Mouse (Mus musculus) gonadal fat pad, adult 2 months (tissue): Measurements from ENCODE around the gene Mrpl14. TPM values are rescaled to one million over a fixed set of nuclear protein-coding genes. Genes with fewer than 3 reads are reported as not detected.

Experiments used
- DNase-seq: peaks from one replicate; pipeline ENCODE4 v3.0.0-alpha.2; 2012; ENCODE audit warnings: low read depth
- polyA plus RNA-seq: library from polyadenylated mRNA; depleted of rRNA; stranded (reverse); fragments of >200 nt; gene quantifications from 2 replicates; pipeline ENCODE4 v1.2.3, GENCODE M21; 2012

Gene Mrpl14
- polyA plus RNA-seq, 1 experiment, result 123 TPM

DNA sequence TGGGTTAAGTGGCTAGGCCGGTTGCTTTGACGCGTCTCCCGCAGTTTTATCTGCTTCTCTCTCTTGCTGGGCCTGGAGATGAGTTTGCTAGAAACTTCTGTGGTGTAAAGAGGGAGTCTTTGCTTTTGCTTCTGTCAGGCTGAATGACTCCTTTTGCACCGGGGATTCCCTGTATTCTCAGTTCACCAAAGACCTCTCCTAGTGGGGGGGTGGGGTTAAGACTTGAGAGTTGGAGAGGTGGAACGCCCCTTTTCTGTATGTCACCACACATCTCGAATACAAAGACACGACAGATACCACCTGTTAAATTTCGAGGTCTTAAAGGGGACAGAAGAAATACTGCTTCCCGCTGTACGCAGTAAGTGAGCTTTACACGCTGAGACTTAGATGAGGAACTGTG is 594 bp downstream of the Mrpl14 start, which contains the start of gene Tmem63b:
Tmem63b (minus strand) TSS at position 190 of the 400 bp plus-strand sequence.
- DNase-seq, result no peak

- no peak for DNase-seq
Measured at GRCm38 (mm10) chr17:45689120-45689519, 3.0 kb downstream of the Mrpl14 start.

DNA sequence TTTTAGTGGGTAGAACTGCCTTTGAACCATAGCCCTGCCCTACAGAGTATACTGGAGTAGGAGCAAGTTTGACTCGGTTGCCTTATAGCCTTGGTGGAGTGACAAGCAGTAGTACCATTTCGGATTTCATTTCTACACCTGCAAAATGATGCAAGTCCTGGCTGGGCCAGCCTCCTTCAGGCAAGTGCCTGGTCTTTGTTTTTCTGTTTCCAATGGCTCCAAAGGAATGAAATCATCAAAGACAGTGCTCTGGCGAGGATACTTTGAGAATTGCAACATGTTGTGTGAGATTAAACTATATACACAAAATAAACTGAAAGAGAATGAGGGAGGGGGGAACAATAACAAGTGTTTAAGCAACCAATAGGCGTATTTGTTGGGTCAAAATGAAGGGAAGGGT is 3.9 kb downstream of the Mrpl14 start:
- DNase-seq, result peak; percentile 67

DNA sequence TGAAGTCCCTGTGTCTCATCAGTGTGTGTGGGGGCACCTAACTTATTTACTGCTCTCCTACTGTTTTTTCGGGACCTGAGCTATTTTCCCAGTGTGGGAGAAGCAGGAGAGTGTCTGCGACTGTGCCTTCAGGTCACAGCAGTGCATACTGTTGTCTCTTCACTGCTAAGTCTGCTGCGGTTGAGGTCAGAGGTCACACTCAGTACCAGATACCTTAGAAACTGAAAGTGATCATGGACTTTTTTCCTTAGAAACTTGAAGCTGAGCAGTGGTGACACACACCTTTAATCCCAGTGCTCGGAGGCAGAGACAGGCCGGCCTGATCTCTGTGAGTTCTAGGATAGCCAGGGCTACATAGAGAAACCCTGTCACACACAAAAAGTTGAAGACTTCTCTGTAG is 6.0 kb downstream of the Mrpl14 start:
- DNase-seq, result no peak

DNA sequence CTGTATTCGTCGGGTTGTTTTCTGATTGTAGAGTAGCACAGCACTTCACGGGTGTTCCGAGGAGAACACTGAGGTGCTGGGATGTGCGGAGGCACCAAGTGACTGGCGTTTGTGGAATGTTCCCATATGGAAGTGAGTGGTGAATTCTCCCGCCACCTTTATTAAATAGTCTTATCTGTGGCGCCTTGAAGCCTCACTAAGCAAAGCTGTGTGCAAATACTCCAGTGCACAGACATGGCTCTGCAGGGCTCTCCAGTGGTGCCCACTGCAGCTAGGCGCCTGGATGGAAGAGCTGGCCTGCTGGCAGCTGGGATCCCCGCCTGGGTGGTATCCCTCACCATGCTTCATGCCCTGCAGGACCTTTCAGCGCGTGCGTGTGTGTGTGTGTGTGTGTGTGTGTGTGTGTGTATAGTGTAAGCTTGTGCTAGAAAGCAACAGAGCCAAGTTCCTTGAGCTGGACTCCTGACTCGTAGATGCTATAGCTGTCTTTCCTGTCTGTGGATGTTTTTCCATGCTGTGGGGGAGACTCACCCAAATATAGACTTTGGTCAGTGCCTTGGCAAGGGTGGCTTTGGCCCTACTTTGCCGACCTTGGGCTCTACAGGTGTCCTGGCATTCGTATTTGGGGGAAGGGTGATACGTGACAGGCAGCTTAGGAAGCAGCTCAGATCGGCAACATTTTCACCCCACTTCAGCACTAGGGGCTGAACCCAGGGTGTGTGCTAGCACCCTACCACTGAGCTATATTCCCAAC is 7.9 kb downstream of the Mrpl14 start:
- no peak for DNase-seq

- DNase-seq, result no peak
Measured at GRCm38 (mm10) chr17:45695227-45696120, 9.4 kb downstream of the Mrpl14 start.

DNA sequence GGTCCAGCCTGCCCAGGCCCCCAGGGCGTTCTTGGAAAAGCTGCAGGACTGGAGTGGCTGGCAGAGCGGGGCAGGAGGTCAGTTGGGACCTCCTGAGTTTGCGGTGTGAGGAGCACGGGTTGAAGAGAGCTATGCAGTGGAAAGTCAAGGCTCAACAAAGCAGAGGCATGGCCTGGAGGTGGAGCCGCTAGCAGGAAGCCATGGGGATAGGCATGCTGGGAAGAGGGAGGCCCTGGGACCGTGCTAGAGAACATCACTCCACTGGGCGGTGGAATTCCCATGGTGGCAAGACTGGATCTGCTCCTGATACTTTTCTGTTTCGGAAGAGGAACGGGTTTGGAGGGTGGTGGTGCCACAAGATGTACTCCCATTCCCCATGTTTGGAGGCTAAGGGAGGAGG is 10.9 kb downstream of the Mrpl14 start:
- no peak for DNase-seq

DNA sequence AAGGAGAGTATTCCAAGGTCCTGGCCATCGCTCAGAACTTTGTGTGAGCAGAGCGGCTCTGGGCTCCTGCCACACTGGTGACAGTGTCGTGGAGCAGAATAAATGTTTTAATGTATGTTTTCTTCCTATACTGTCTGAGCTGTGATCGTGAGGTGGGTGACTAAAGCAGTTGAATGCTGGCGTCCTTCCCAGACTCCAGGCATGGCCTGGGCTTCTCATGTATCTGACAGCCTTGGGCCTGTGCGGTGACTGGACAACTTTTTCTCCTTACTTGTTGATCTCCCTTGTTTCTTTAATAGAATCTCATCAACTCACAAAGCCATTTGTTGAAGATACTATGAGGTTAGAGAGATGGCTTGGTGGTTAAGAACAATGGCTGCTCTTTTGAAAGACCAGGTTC is 12.2 kb downstream of the Mrpl14 start:
- no peak for DNase-seq

DNA sequence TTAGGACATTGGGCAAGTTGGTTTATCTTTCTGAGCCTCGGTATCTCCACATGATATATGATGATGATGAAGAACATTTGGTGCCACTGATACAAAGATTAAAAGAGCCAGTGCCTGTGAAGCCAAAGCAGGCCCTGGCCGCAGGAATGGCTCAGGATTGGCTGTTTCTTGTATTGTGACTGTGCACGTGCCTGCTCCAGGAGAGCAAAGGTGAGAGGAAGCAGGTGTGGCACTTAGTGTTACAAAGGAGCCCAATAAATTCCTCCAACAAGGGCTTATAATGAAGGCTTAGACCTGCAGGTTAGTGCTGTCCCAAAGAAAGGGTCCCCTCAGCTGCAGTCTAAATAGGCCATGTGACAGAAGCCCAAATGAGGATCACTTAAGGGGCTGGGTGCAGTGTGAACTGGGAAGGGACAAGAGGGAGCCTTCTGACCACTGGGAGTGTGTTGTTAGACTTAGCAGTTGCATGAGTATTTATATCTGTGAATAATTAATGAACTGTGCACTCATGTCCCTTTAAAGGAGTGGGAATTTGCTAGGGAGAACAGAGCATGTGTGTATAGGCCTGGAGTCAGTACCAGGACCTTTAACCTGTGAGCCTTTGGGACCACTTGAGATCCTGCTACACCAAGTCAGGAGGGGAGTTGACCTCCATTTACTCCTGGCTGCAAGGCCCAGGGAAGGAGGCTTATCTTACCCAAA is 13.1 kb downstream of the Mrpl14 start:
- no peak for DNase-seq

GRCm38 (mm10) chr17:45700496-45701235 is 14.5 kb downstream of the Mrpl14 start:
- DNase-seq, result no peak

DNA sequence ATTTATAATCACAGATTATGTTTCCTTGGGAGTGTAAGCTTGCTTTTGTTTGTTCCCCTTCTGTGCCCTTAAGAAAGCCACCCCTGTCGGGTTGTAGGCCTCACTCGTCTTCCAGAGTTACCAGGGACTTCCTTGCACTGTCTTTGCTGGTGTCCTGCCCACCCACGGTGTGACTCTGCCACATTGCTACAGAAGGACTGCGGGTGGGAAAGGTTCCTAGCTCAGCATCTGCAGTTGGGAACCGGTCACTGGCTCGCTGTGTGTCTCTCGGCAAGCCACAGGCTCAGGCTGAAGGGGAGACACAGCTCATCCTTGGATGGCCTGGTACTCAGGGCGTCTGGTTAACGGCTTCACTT is 15.1 kb downstream of the Mrpl14 start:
- no peak for DNase-seq

DNA sequence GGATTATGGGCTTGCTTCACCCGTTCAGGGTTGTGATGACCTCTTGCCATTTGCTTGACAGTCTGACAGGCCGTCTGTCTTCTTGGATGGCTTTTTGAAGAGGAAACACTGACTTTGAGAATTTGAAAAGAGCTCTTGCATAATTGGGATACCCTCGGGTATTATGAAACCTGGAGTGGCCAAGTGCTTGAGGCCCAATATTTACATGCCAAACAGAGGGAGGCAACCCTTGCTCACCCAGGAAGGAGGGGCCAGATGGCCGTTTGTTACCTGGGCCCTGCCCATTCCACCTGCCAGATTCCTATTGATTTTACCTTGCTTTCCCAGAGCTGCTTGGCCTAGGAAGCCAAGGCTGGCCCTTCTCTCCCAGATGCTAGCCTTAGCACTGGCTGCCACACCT is 16.1 kb downstream of the Mrpl14 start:
- DNase-seq, result no peak

GRCm38 (mm10) chr17:45703187-45703586 is 17.1 kb downstream of the Mrpl14 start:
- DNase-seq, result no peak

DNA sequence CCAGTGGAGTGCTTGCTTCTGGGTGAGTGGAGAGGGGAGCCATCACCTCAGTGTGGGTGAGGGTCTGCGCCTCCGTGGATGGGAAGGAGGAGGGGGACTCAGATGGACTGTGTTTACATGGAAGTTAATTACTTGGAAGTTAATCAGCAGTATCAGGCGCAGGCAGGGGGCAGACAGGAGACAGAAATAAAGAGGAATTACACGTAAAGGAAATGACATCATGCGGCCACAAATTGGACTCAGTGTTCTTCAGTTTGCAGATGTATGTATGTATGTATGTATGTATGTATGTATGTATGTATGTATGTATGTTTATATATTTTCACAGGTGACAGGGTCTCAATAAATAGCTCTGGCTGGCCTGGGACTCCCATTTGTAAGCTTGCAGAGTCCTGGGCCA is 20.7 kb downstream of the Mrpl14 start:
- no peak for DNase-seq

GRCm38 (mm10) chr17:45707376-45707775 is 21.3 kb downstream of the Mrpl14 start:
- no peak for DNase-seq

GRCm38 (mm10) chr17:45708179-45708578 is 22.1 kb downstream of the Mrpl14 start:
- DNase-seq, result no peak

DNA sequence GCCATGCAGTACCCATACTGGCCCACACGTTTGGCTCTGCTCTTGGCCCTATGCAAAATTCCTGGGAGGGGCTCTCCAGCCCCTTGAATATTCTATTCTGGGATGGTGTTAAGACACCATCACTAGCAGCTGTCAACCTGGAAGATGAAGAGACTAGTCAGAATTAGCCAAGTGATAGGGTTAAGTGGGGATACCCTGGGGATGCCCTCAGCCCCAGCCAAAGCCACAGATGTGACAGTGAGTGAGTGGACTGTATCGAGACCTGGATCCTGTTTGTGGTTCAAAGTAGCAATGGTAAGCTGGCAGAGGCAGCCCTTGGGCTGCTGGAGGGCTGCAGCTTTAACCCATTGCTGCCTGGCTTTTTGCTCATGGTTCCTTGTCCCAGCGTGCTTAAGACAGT is 23.7 kb downstream of the Mrpl14 start:
- DNase-seq, result no peak

DNA sequence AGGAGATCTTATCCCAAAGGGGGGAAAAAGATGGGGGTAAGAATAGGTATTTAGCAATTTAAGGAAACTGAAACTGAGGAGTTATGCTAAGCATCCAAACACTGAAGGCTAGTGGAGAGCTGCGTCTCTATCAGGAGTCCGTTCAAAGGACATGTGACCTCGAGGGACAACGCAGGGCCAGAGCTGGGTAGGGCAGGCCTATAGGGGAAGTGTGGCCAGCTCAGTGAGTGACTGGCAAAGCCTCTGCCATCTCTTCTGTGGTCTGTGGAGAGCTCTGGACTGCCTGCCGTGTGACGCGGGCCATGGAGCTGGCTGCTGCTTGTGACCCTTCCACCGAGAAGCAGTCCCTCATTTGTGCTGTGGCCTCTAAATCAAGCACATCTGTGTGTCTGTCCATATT is 24.3 kb downstream of the Mrpl14 start:
- no peak for DNase-seq

DNA sequence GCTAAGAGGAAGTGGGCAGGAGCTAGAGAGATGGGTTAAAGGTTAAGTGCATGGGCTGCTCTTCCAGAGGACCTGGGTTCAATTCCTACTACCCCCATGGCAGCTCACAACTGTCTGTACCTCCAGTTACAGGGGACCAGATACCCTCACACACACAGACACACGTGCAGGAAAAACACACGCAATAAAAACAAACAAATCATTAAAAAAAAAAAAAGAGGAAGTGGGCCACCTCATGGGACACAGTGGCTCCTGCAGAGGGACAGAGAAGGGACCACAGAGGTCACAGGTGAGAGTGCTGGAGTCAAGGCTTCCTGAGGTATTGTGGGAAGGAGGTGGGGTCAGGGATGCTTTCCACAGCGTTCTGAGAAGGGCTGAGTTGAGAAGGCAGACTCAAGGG is 25.4 kb downstream of the Mrpl14 start:
- no peak for DNase-seq

DNA sequence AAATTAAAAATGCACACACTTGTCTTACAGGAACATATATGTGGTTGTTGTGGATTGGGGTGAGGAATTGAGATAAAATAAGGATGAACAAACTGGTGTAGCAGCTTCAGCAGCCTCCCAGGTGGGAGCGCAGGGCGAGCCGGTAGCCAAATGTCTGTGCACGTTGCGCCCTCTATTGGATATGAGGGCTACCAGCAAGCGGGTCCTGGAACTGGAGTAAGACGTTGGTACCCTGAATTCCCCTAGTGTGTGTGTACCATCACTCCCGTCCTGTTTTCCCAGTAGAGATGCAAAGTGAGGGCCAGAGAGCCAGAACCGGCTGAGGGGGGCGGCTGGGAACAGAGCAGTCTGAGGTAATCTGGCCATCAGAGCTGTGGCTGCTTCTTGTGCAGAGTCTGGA is 32.2 kb downstream of the Mrpl14 start:
- DNase-seq, result no peak

- no peak for DNase-seq
Measured at GRCm38 (mm10) chr17:45723732-45724573, 37.8 kb downstream of the Mrpl14 start.
